Mouse (Mus musculus) thymus, adult 2 months (tissue): ENCODE data around the gene Gstt4.

ENCODE experiments used
- CTCF ChIP-seq: fragments of 200-500 bp; IDR thresholded peaks from 2 replicates; pipeline ENCODE4 v1.5.1; 2012; ENCODE audit warnings: mild to moderate bottlenecking, control low read depth, low read length, moderate library complexity, borderline replicate concordance; ENCODE audit not compliant: control insufficient read depth, poor library complexity, insufficient read depth; ENCODE audit errors: extremely low read depth
- POLR2A ChIP-seq: fragments of 200-500 bp; IDR thresholded peaks from 2 replicates; pipeline ENCODE4 v1.6.1; 2012; ENCODE audit warnings: mild to moderate bottlenecking, low read length, control low read depth, moderate library complexity; ENCODE audit not compliant: control insufficient read depth, poor library complexity, insufficient read depth; ENCODE audit errors: extremely low read depth

DNA sequence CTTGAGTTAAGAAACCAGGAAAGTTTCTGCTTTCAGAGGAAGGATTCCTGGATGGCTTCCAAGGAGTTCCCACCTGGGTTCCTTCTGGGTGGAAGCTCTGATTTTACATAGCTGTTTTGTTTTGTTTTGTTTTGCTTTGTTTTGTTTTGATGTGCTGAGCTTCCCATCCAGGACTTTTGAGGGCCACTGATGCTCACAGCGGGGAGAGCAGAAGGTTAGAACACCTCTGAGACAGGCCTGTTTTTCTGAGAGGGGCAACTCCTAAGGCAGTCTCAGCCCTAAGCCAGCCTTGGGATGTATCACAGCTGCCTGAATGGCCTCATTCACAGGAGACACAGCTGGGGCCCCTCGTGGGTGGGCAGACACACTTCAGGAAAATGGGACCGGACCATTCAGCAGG, 29.3 kb upstream of the Gstt4 start:
- TF ChIP-seq CTCF: no peak
- no peak for TF ChIP-seq POLR2A
